Mouse (Mus musculus) C2C12 (cell line): ENCODE data around the gene Entpd1. TPM values are rescaled to one million over a fixed set of nuclear protein-coding genes. Genes with fewer than 3 reads are reported as not detected.
"Not testable (repeated sequence)": the region's sequence is repeated elsewhere in the genome, so short reads cannot be mapped to it uniquely, and the experiment has no call there.

Experiments used
- H3K27me3 ChIP-seq: one replicate; pipeline ENCODE4 v1.6.1; 2011; ENCODE audit not compliant: control insufficient read depth, insufficient read depth, insufficient read length
- H3K36me3 ChIP-seq: one replicate; pipeline ENCODE4 v1.6.1; 2011; ENCODE audit not compliant: control insufficient read depth, insufficient read depth
- H3K4me3 ChIP-seq: one replicate; pipeline ENCODE4 v1.5.1; 2011; ENCODE audit warnings: mild to moderate bottlenecking, control low read depth; ENCODE audit not compliant: poor library complexity, insufficient read depth, severe bottlenecking
- H3K79me2 ChIP-seq: one replicate; pipeline ENCODE4 v1.6.1; 2011; ENCODE audit not compliant: control insufficient read depth, insufficient read depth
- H3K79me3 ChIP-seq: one replicate; pipeline ENCODE4 v1.6.1; 2011; ENCODE audit warnings: low read depth, control low read depth
- H3ac ChIP-seq: one replicate; pipeline ENCODE3; 2011; ENCODE audit warnings: low read depth; ENCODE audit not compliant: control insufficient read depth, insufficient read length
- CEBPB ChIP-seq: IDR thresholded peaks from one replicate; pipeline ENCODE4 v1.6.1; 2011; ENCODE audit warnings: low read depth, mild to moderate bottlenecking, control low read depth, moderate library complexity
- CTCF ChIP-seq: IDR thresholded peaks from one replicate; pipeline ENCODE4 v1.5.1; 2011; ENCODE audit not compliant: control insufficient read depth, insufficient read depth, insufficient read length
- FOSL1 ChIP-seq: IDR thresholded peaks from one replicate; pipeline ENCODE4 v1.8.0; 2011; ENCODE audit warnings: mild to moderate bottlenecking, low read length; ENCODE audit not compliant: poor library complexity, insufficient read depth, severe bottlenecking
- MAX ChIP-seq: IDR thresholded peaks from one replicate; pipeline ENCODE4 v1.6.1; 2011; ENCODE audit warnings: mild to moderate bottlenecking, control low read depth
- MYOD1 ChIP-seq: IDR thresholded peaks from one replicate; pipeline ENCODE4 v1.6.1; 2011; ENCODE audit warnings: low read depth; ENCODE audit not compliant: control insufficient read depth, insufficient read length
- MYOG ChIP-seq: IDR thresholded peaks from one replicate; pipeline ENCODE4 v1.6.1; 2011; ENCODE audit not compliant: control insufficient read depth, insufficient read length; ENCODE audit errors: extremely low read depth
- USF1 ChIP-seq: IDR thresholded peaks from one replicate; pipeline ENCODE4 v1.6.1; 2011; ENCODE audit warnings: low read depth, mild to moderate bottlenecking, control low read depth, moderate library complexity
- polyA plus RNA-seq: library from polyadenylated mRNA; unstranded; fragments of >200 nt; fragmentation: generic; extraction: Trizol; gene quantifications from one replicate; pipeline ENCODE4 v1.2.1, GENCODE M21; 2012; ENCODE audit warnings: missing spikeins

Gene Entpd1
- polyA plus RNA-seq, 1 experiment, result not detected

- peaks cover 14% of the 10 kb centered on the region for H3K36me3 ChIP-seq
- H3K4me3 ChIP-seq, result no peak overlapping the region
- H3ac ChIP-seq, result no peak overlapping the region
- no peak for TF ChIP-seq CEBPB
- no peak for TF ChIP-seq MYOG
- no peak for TF ChIP-seq MAX
- TF ChIP-seq USF1, result no peak
- TF ChIP-seq MYOD1, result no peak
- no peak for TF ChIP-seq FOSL1
- TF ChIP-seq CTCF, result no peak
- H3K79me3 ChIP-seq, result no peaks in the 10 kb centered on the region
- H3K27me3 ChIP-seq, result no peaks in the 10 kb centered on the region
- no peaks in the 10 kb centered on the region for H3K79me2 ChIP-seq
These were observed 4.5 kb upstream of the Entpd1 start for GRCm38 (mm10) chr19:40607676-40608075.

GRCm38 (mm10) chr19:40614811-40615210 is 2.6 kb downstream of the Entpd1 start:
- Histone ChIP-seq H3K79me3 (no peaks in the 10 kb centered on the region), H3ac (no peak overlapping the region), H3K27me3 (no peaks in the 10 kb centered on the region), H3K4me3 (no peak overlapping the region), H3K36me3 (no peaks in the 10 kb centered on the region), H3K79me2 (no peaks in the 10 kb centered on the region)
- TF ChIP-seq MYOD1 (peak; percentile 45), MAX (no peak)

- Histone ChIP-seq H3K4me3 (no peak overlapping the region), H3K79me3 (no peaks in the 10 kb centered on the region)
These were observed 3.9 kb downstream of the Entpd1 start for GRCm38 (mm10) chr19:40616021-40616420.

GRCm38 (mm10) chr19:40621616-40622015 is 9.4 kb downstream of the Entpd1 start:
- not testable (repeated sequence) for H3ac ChIP-seq, H3K36me3 ChIP-seq, H3K79me2 ChIP-seq, H3K4me3 ChIP-seq, H3K79me3 ChIP-seq, H3K27me3 ChIP-seq

More at GRCm38 (mm10) chr19:40616021-40616420, 3.9 kb downstream of the Entpd1 start:
- no peak overlapping the region for H3ac ChIP-seq
- TF ChIP-seq CTCF (no peak), CEBPB (no peak), FOSL1 (no peak), MYOG (no peak), MAX (no peak), USF1 (no peak), MYOD1 (no peak)
- H3K79me2 ChIP-seq, result no peaks in the 10 kb centered on the region
- H3K27me3 ChIP-seq, result no peaks in the 10 kb centered on the region
- H3K36me3 ChIP-seq, result no peaks in the 10 kb centered on the region

- TF ChIP-seq CEBPB (no peak), MAX (no peak), CTCF (no peak), MYOG (no peak), MYOD1 (no peak), USF1 (no peak), FOSL1 (no peak)
These were observed 13.8 kb downstream of the Entpd1 start for GRCm38 (mm10) chr19:40625935-40626334.

GRCm38 (mm10) chr19:40628950-40629349 is 16.8 kb downstream of the Entpd1 start:
- Histone ChIP-seq H3K4me3 (no peak overlapping the region), H3K79me3 (no peaks in the 10 kb centered on the region), H3K36me3 (no peaks in the 10 kb centered on the region), H3K79me2 (no peaks in the 10 kb centered on the region), H3ac (no peak overlapping the region), H3K27me3 (no peaks in the 10 kb centered on the region)
- TF ChIP-seq USF1, result no peak
- TF ChIP-seq CTCF, result no peak

More at GRCm38 (mm10) chr19:40625935-40626334, 13.8 kb downstream of the Entpd1 start:
- Histone ChIP-seq H3K36me3 (no peaks in the 10 kb centered on the region), H3K79me2 (no peaks in the 10 kb centered on the region), H3K27me3 (no peaks in the 10 kb centered on the region), H3ac (no peak overlapping the region), H3K79me3 (no peaks in the 10 kb centered on the region), H3K4me3 (no peak overlapping the region)
